Mouse (Mus musculus) heart, embryonic 14.5 days (tissue): ENCODE measurements around the gene Timm29. TPM values are rescaled to one million over a fixed set of nuclear protein-coding genes. Genes with fewer than 3 reads are reported as not detected.
A peak's percentile ranks its signal among the peaks of the same experiment; 100 is the strongest.
"Not testable (repeated sequence)": the region's sequence is repeated elsewhere in the genome, so short reads cannot be mapped to it uniquely, and the experiment has no call there.

ENCODE experiments used
- ATAC-seq: fragments of 200-750 bp; cut with Nextera tagmentation; 2 replicates; pipeline ENCODE4 v1.8.0; 2017; ENCODE audit warnings: low read depth, moderate TSS enrichment; ENCODE audit not compliant: insufficient number of reproducible peaks, insufficient read depth, low FRiP score
- H3K27ac ChIP-seq, 2 experiments: fragments of 200-500 bp in 1 of 2; fragments of 300-500 bp in 1 of 2; sonication (generic) in 1 of 2; replicated peaks in 1 of 2; 2 replicates each; pipeline ENCODE4 v1.5.1; 2012 to 2014; ENCODE audit warnings: low read depth in 2 of 2, low read length in 2 of 2, control low read depth in 1 of 2, mild to moderate bottlenecking in 1 of 2, mixed read lengths in 1 of 2; ENCODE audit not compliant: control insufficient read depth in 1 of 2, insufficient read depth in 1 of 2
- H3K27me3 ChIP-seq: fragments of 300-500 bp; sonication (generic); 2 replicates; pipeline ENCODE4 v1.6.1; 2014; ENCODE audit warnings: mild to moderate bottlenecking, low read length, control low read depth; ENCODE audit not compliant: control insufficient read depth, insufficient read depth
- H3K36me3 ChIP-seq: fragments of 300-500 bp; sonication (generic); 2 replicates; pipeline ENCODE4 v1.6.1; 2014; ENCODE audit warnings: mild to moderate bottlenecking, control low read depth, low read length, mixed read lengths; ENCODE audit not compliant: control insufficient read depth, insufficient read depth
- H3K4me1 ChIP-seq, 2 experiments: fragments of 200-500 bp in 1 of 2; fragments of 300-500 bp in 1 of 2; sonication (generic) in 1 of 2; 2 replicates each; pipeline ENCODE4 v1.6.1; 2012 to 2014; ENCODE audit warnings: low read length in 2 of 2, control low read depth in 1 of 2, mixed read lengths in 1 of 2; ENCODE audit not compliant: control insufficient read depth in 2 of 2, insufficient read depth in 2 of 2
- H3K4me2 ChIP-seq: fragments of 300-500 bp; sonication (generic); 2 replicates; pipeline ENCODE4 v1.6.1; 2014; ENCODE audit warnings: mild to moderate bottlenecking, low read length
- H3K4me3 ChIP-seq, 2 experiments: fragments of 200-500 bp in 1 of 2; fragments of 300-500 bp in 1 of 2; sonication (generic) in 1 of 2; 2 replicates each; pipeline ENCODE4 v1.5.1; 2012 to 2014; ENCODE audit warnings: low read length in 2 of 2, mild to moderate bottlenecking in 2 of 2, control low read depth in 1 of 2, low read depth in 1 of 2, moderate library complexity in 1 of 2; ENCODE audit not compliant: control insufficient read depth in 1 of 2, insufficient read depth in 1 of 2
- H3K9ac ChIP-seq: fragments of 300-500 bp; sonication (generic); 2 replicates; pipeline ENCODE4 v1.6.1; 2014; ENCODE audit warnings: mild to moderate bottlenecking, low read length
- H3K9me3 ChIP-seq: fragments of 300-500 bp; sonication (generic); 2 replicates; pipeline ENCODE4 v1.6.1; 2016; ENCODE audit warnings: low read length, control low read depth; ENCODE audit not compliant: control insufficient read depth
- WGBS: fragments of 180-500 bp; shearing (Covaris S2); extraction: QIAGEN DNeasy Blood & Tissue Kit; methylation state at CpG from one replicate; pipeline ENCODE4 v1.1.7; 2014; 5-methylcytosine and 5-hydroxymethylcytosine counted together
- polyA plus RNA-seq: library from polyadenylated mRNA; unstranded; fragments of >200 nt; fragmentation: Nextera tagmentation; extraction: Ambion mirVana; gene quantifications from 2 replicates; pipeline ENCODE4 v1.2.1, GENCODE M21; 2014

The Timm29 gene
- polyA plus RNA-seq, 1 experiment from 2014 or later, result 40.0 TPM

DNA sequence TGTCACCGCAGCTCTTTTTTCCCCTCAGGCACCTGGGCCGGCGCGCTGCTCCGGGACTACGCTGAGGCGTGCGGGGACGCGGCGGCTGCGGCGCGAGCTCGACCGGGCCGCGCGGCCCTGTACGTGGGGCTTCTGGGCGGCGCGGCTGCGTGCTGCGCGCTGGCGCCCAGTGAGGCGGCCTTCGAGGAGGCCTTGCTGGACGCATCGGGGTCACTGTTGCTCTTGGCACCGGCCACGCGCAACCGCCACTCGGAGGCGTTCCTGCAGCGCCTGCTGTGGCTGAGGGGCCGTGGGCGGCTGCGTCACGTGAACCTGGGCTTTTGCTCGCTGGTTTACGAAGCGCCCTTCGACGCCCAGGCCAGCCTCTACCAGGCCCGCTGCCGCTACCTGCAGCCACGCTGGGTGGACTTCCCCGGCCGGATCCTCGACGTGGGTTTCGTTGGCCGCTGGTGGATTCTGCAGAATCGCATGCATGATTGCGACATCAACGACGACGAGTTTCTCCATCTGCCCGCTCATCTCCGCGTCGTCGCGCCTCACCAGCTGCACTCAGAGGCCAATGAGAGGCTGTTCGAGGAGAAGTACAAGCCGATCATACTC, 700 bp downstream of the Timm29 start:
- Histone ChIP-seq H3K4me2 (peak overlapping the region; percentile 82), H3K4me1 (peaks cover 5 to 20% of the 10 kb centered on the region in 2 experiments), H3K36me3 (peaks cover 45% of the 10 kb centered on the region), H3K27me3 (no peaks in the 10 kb centered on the region), H3K4me3 (peak overlapping the region; percentile 88), H3K27ac (peak overlapping the region; percentile 77 to 83), H3K9me3 (no peaks in the 10 kb centered on the region), H3K9ac (peak overlapping the region; percentile 86)
- 2% methylated on average over 58 of the region's 69 CpGs for WGBS
- peak; percentile 52 for ATAC-seq

GRCm38 (mm10) chr9:21594350-21594749, 1.8 kb downstream of the Timm29 start:
- WGBS, result 93% methylated on average over 8 of the region's 8 CpGs
- peak overlapping the region; percentile 82 for H3K4me2 ChIP-seq
- H3K27ac ChIP-seq, H3K27me3 ChIP-seq, H3K9ac ChIP-seq, ATAC-seq, H3K9me3 ChIP-seq, H3K4me3 ChIP-seq: not testable (repeated sequence)
- H3K4me1 ChIP-seq, result peaks cover 5 to 20% of the 10 kb centered on the region in 2 experiments
- peaks cover 34% of the 10 kb centered on the region for H3K36me3 ChIP-seq

GRCm38 (mm10) chr9:21594838-21595237, 2.3 kb downstream of the Timm29 start:
- peaks cover 29% of the 10 kb centered on the region for H3K36me3 ChIP-seq
- peaks cover 5 to 20% of the 10 kb centered on the region in 2 experiments for H3K4me1 ChIP-seq
- no peaks in the 10 kb centered on the region for H3K27me3 ChIP-seq
- H3K27ac ChIP-seq, result no peak overlapping the region
- no peak overlapping the region for H3K4me3 ChIP-seq
- no peak overlapping the region for H3K9ac ChIP-seq
- ATAC-seq, result no peak
- H3K4me2 ChIP-seq, result no peak overlapping the region
- H3K9me3 ChIP-seq, result no peaks in the 10 kb centered on the region
- 75% methylated on average over 2 of the region's 2 CpGs for WGBS

- 26% methylated on average over 2 of the region's 2 CpGs for WGBS
- Histone ChIP-seq H3K4me1 (peaks cover 2 to 15% of the 10 kb centered on the region in 2 experiments; a peak in 3 of 4 replicates), H3K27me3 (no peaks in the 10 kb centered on the region), H3K9me3 (no peaks in the 10 kb centered on the region), H3K4me2 (no peak overlapping the region), H3K27ac (no peak overlapping the region), H3K4me3 (no peak overlapping the region), H3K36me3 (peaks cover 22% of the 10 kb centered on the region), H3K9ac (no peak overlapping the region)
- no peak for ATAC-seq
Observed at GRCm38 (mm10) chr9:21598198-21598597, 5.7 kb downstream of the Timm29 start.

- Histone ChIP-seq H3K4me1 (no peaks in the 10 kb centered on the region), H3K36me3 (peaks cover 13% of the 10 kb centered on the region), H3K9me3 (no peaks in the 10 kb centered on the region), H3K9ac (no peak overlapping the region), H3K27me3 (no peaks in the 10 kb centered on the region), H3K4me3 (no peak overlapping the region), H3K27ac (no peak overlapping the region), H3K4me2 (no peak overlapping the region)
- no peak for ATAC-seq
- 68% methylated on average over 3 of the region's 3 CpGs for WGBS
Observed at GRCm38 (mm10) chr9:21600186-21600585, 7.7 kb downstream of the Timm29 start.

DNA sequence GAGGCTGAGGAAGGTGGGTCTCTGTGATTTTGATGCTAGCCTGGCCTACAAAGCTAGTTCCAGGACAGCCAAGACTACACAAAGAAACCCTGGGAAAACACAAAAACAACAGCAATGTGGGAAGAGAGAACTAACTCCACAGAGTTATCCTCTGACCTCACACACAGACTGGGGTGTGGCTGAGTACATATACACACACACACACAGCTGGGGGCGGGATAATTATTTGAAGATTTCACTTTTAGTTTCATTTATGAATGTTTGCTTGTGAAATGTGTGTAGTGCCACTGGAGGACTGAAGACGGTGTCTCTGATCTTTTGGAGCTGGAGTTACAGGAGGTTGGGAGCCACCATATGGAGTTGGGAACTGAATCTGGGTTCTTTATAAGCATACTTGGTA, 8.6 kb downstream of the Timm29 start:
- no peak for ATAC-seq
- H3K36me3 ChIP-seq, result peaks cover 4% of the 10 kb centered on the region; the same call in 1 of the 2 replicates
- no peak overlapping the region for H3K9ac ChIP-seq
- H3K4me2 ChIP-seq, result no peak overlapping the region
- 84% methylated on average over 2 of the region's 2 CpGs for WGBS
- no peak overlapping the region for H3K27ac ChIP-seq
- no peaks in the 10 kb centered on the region for H3K9me3 ChIP-seq
- no peaks in the 10 kb centered on the region for H3K4me1 ChIP-seq
- no peaks in the 10 kb centered on the region for H3K27me3 ChIP-seq
- H3K4me3 ChIP-seq, result no peak overlapping the region

GRCm38 (mm10) chr9:21601722-21602399, 9.3 kb downstream of the Timm29 start:
- Histone ChIP-seq H3K27ac (no peak overlapping the region), H3K9me3 (no peaks in the 10 kb centered on the region), H3K4me3 (no peak overlapping the region), H3K4me1 (no peaks in the 10 kb centered on the region), H3K4me2 (no peak overlapping the region), H3K9ac (no peak overlapping the region), H3K36me3 (no peaks in the 10 kb centered on the region; the same call in 1 of the 2 replicates), H3K27me3 (no peaks in the 10 kb centered on the region)
- WGBS, result 52% methylated on average over 10 of the region's 10 CpGs
- no peak; the same call in 1 of the 2 replicates for ATAC-seq
